Mouse (Mus musculus) ZHBTc4 (cell line): ENCODE measurements at regions not wholly inside any gene's neighbourhood (a gene's known extent, or its start where the extent isn't known, plus 50 kb on each side); places are given as distances from the start of the nearest gene placed in this dataset.

ENCODE experiments used
- DNase-seq: peaks from one replicate; pipeline ENCODE4 v3.0.0-alpha.2; 2011; ENCODE audit warnings: low read depth, low spot score

DNA sequence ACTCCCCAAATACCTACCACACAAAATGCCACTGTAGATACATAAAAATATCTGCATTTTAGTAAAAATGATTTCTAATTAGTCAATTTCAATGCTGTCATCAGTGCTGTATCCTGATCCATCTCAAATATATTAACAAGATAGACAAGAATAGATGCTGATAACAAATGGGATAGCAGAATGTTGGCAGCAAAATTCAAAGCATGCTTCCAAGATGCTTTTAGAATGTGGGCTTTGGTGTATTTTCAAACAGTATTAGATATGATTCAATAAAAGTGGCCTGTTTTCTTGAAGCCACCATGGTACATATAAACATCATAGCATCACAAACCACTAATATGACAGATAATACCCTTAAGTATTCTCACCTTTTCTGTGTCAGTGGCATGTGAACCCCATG, 597.6 kb downstream of the Cenpc1 start:
- DNase-seq = no peak

GRCm38 (mm10) chr5:85467151-85467550, 598.2 kb downstream of the Cenpc1 start:
- no peak for DNase-seq
